Mouse (Mus musculus) hindbrain, postnatal 0 days (tissue): Measurements from ENCODE around the gene Mlx. TPM values are rescaled to one million over a fixed set of nuclear protein-coding genes. Genes with fewer than 3 reads are reported as not detected.
A peak's percentile ranks its signal among the peaks of the same experiment; 100 is the strongest.

Source experiments
- ATAC-seq: fragments of 200-750 bp; cut with Nextera tagmentation; 2 replicates; pipeline ENCODE4 v1.8.0; 2017; ENCODE audit warnings: mild to moderate bottlenecking, moderate TSS enrichment, moderate library complexity
- DNase-seq: peaks from one replicate; pipeline ENCODE4 v3.0.0-alpha.2; 2015; ENCODE audit warnings: low spot score
- H3K27ac ChIP-seq: fragments of 300-500 bp; sonication (generic); 2 replicates; pipeline ENCODE4 v1.5.1; 2014; ENCODE audit warnings: mild to moderate bottlenecking
- H3K27me3 ChIP-seq: fragments of 300-500 bp; sonication (generic); 2 replicates; pipeline ENCODE4 v1.6.1; 2014; ENCODE audit warnings: low read length, mixed read lengths; ENCODE audit not compliant: insufficient read depth
- H3K36me3 ChIP-seq: fragments of 300-500 bp; sonication (generic); 2 replicates; pipeline ENCODE4 v1.6.1; 2014; ENCODE audit warnings: low read length, mixed read lengths; ENCODE audit not compliant: insufficient read depth
- H3K4me1 ChIP-seq: fragments of 300-500 bp; sonication (generic); 2 replicates; pipeline ENCODE4 v1.6.1; 2014; ENCODE audit warnings: antibody characterized with exemption, low read length, mixed read lengths; ENCODE audit not compliant: insufficient read depth
- H3K4me2 ChIP-seq: fragments of 300-500 bp; sonication (generic); 2 replicates; pipeline ENCODE4 v1.6.1; 2014; ENCODE audit warnings: low read depth, mild to moderate bottlenecking, low read length, moderate library complexity, mixed read lengths
- H3K4me3 ChIP-seq: fragments of 300-500 bp; sonication (generic); 2 replicates; pipeline ENCODE4 v1.5.1; 2014; ENCODE audit warnings: low read length
- H3K9ac ChIP-seq: fragments of 300-500 bp; sonication (generic); replicated peaks from 2 replicates; pipeline ENCODE4 v1.6.1; 2014; ENCODE audit warnings: mild to moderate bottlenecking, low read length, moderate library complexity, mixed read lengths
- H3K9me3 ChIP-seq: fragments of 300-500 bp; sonication (generic); 2 replicates; pipeline ENCODE4 v1.6.1; 2016; ENCODE audit warnings: low read length, mixed read lengths
- CTCF ChIP-seq: IDR thresholded peaks from 2 replicates; pipeline ENCODE4 v1.5.1; 2016; ENCODE audit warnings: antibody characterized with exemption, control low read depth, low read depth
- WGBS: fragments of 180-500 bp; shearing (Covaris S2); extraction: QIAGEN DNeasy Blood & Tissue Kit; methylation state at CpG from one replicate; pipeline ENCODE4 v1.1.7; 2014; 5-methylcytosine and 5-hydroxymethylcytosine counted together
- polyA plus RNA-seq: library from polyadenylated mRNA; unstranded; fragments of >200 nt; fragmentation: Nextera tagmentation; extraction: Ambion mirVana; gene quantifications from 2 replicates; pipeline ENCODE4 v1.2.1, GENCODE M21; 2015
- total RNA-seq: library from RNA; depleted of rRNA; stranded (reverse); fragments of >200 nt; gene quantifications from 2 replicates; pipeline ENCODE4 v1.2.3, GENCODE M21; 2014

Gene Mlx
- total and polyA plus RNA-seq, 2 experiments from 2014 or later, result 42.2 to 58.3 TPM

DNA sequence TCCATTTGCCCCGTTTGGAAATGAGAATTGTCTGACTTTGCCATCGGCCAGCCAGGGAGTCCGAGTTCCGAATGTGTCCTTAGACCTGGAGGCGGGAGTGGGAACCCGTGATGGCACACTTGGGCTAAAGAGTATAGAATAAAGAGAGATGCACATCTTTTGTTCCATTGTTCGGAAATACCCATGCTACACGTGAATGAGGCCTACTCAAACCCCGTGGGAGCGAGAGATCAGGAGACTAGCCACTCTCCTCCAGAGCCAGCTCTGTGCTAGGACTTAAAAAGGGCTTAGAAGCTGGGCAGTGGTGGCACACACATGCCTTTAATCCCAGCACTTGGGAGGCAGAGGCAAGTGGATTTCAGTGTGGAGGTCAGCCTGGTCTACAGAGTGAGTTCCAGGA, 27.6 kb upstream of the Mlx start:
- no peak overlapping the region for H3K9ac ChIP-seq
- H3K9me3 ChIP-seq, result no peaks in the 10 kb centered on the region
- H3K4me1 ChIP-seq, result no peaks in the 10 kb centered on the region
- peaks cover 43% of the 10 kb centered on the region for H3K36me3 ChIP-seq
- DNase-seq (no peak), ATAC-seq (no peak)
- peak overlapping the region; percentile 70; the same call in 1 of the 2 replicates for H3K27ac ChIP-seq
- no peaks in the 10 kb centered on the region for H3K27me3 ChIP-seq
- H3K4me3 ChIP-seq, result no peak overlapping the region
- no peak for TF ChIP-seq CTCF
- H3K4me2 ChIP-seq, result no peak overlapping the region
- 70% methylated on average over 10 of the region's 10 CpGs for WGBS

GRCm38 (mm10) chr11:101060126-101060525, 27.0 kb upstream of the Mlx start:
- Histone ChIP-seq H3K27me3 (no peaks in the 10 kb centered on the region), H3K4me1 (no peaks in the 10 kb centered on the region), H3K4me2 (no peak overlapping the region), H3K4me3 (no peak overlapping the region), H3K9ac (no peak overlapping the region), H3K36me3 (peaks cover 43% of the 10 kb centered on the region), H3K27ac (peak overlapping the region; percentile 70), H3K9me3 (no peaks in the 10 kb centered on the region)
- ATAC-seq (peak; percentile 25; the same call in 1 of the 2 replicates), DNase-seq (peak; percentile 46)
- no peak for TF ChIP-seq CTCF
- WGBS, result 28% methylated on average over 8 of the region's 8 CpGs

- 89% methylated on average over 5 of the region's 5 CpGs for WGBS
These were observed 26.0 kb upstream of the Mlx start for GRCm38 (mm10) chr11:101061049-101061448.

GRCm38 (mm10) chr11:101062165-101062884, 24.8 kb upstream of the Mlx start:
- ATAC-seq, result no peak
- no peak for DNase-seq
- peaks cover 21% of the 10 kb centered on the region for H3K36me3 ChIP-seq

More at GRCm38 (mm10) chr11:101061049-101061448, 26.0 kb upstream of the Mlx start:
- Histone ChIP-seq H3K4me2 (no peak overlapping the region), H3K27ac (no peak overlapping the region), H3K36me3 (peaks cover 34% of the 10 kb centered on the region), H3K9ac (no peak overlapping the region), H3K27me3 (no peaks in the 10 kb centered on the region), H3K4me1 (no peaks in the 10 kb centered on the region), H3K9me3 (no peaks in the 10 kb centered on the region), H3K4me3 (no peak overlapping the region)
- DNase-seq (no peak), ATAC-seq (no peak)
- no peak for TF ChIP-seq CTCF

GRCm38 (mm10) chr11:101062971-101063675, 24.0 kb upstream of the Mlx start:
- peak overlapping the region; percentile 70; the same call in 1 of the 2 replicates for H3K27ac ChIP-seq
- no peaks in the 10 kb centered on the region for H3K27me3 ChIP-seq
- H3K9me3 ChIP-seq, result no peaks in the 10 kb centered on the region
- no peak for ATAC-seq
- no peak for DNase-seq
- H3K4me3 ChIP-seq, result no peak overlapping the region
- TF ChIP-seq CTCF, result no peak
- H3K4me2 ChIP-seq, result no peak overlapping the region
- 79% methylated on average over 14 of the region's 14 CpGs for WGBS
- H3K36me3 ChIP-seq, result peaks cover 19% of the 10 kb centered on the region
- H3K4me1 ChIP-seq, result no peaks in the 10 kb centered on the region
- no peak overlapping the region for H3K9ac ChIP-seq

More at GRCm38 (mm10) chr11:101062165-101062884, 24.8 kb upstream of the Mlx start:
- H3K9ac ChIP-seq, result no peak overlapping the region
- no peak for TF ChIP-seq CTCF
- H3K9me3 ChIP-seq, result no peaks in the 10 kb centered on the region
- H3K4me3 ChIP-seq, result no peak overlapping the region
- no peaks in the 10 kb centered on the region for H3K27me3 ChIP-seq
- H3K27ac ChIP-seq, result 0 out of 2 replicates have a peak overlapping the region, but pooled peaks have one; percentile 70
- H3K4me1 ChIP-seq, result no peaks in the 10 kb centered on the region
- H3K4me2 ChIP-seq, result no peak overlapping the region
- 71% methylated on average over 12 of the region's 12 CpGs for WGBS

DNA sequence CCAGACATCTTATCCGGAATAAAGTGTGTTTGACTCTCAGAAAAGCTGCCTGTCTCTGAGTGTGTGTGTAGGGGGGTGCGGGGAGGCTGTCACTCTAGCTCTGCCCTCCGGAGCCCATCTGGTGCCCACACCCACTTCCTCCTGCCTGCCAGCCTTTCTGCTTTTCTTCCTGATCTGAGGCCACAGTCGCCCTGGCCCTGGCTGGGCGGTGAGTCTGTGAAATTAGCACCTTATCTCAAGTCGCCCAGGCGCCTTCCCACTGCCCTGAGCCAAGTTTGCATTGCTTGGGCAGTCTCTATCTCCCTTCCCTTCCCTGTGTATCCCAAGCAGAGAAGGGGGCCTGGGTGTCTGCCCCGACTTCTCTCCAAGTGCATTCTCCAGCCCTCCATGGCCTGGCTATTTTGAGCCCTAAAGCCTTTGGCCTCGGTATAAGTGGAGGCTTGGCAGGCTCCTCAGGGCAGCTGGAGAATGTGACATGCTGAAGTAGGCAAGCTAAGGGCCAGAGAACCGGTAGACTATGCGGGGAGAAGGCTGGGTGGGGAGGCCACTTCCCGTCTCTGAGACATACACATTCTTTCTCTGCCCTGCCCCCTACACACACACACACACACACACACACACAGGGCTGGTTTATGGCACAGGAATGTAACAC, 23.3 kb upstream of the Mlx start:
- 49% methylated on average over 12 of the region's 12 CpGs for WGBS
- peak; percentile 20 for DNase-seq
- Histone ChIP-seq H3K9me3 (no peaks in the 10 kb centered on the region), H3K4me3 (no peak overlapping the region), H3K27me3 (no peaks in the 10 kb centered on the region), H3K36me3 (peaks cover 19% of the 10 kb centered on the region), H3K9ac (no peak overlapping the region), H3K27ac (peak overlapping the region; percentile 70), H3K4me1 (no peaks in the 10 kb centered on the region), H3K4me2 (no peak overlapping the region)
- ATAC-seq, result no peak
- no peak for TF ChIP-seq CTCF
